Mouse (Mus musculus) stomach, postnatal 0 days (tissue): ENCODE measurements at regions not wholly inside any gene's neighbourhood (a gene's known extent, or its start where the extent isn't known, plus 50 kb on each side); places are given as distances from the start of the nearest gene placed in this dataset.
A peak's percentile ranks its signal among the peaks of the same experiment; 100 is the strongest.

Experiments
- ATAC-seq: fragments of 200-750 bp; cut with Nextera tagmentation; 2 replicates; pipeline ENCODE4 v1.8.0; 2017; ENCODE audit not compliant: low FRiP score, low TSS enrichment
- DNase-seq: peaks from one replicate; pipeline ENCODE4 v3.0.0-alpha.2; 2016; ENCODE audit warnings: low spot score
- H3K27ac ChIP-seq: fragments of 300-500 bp; sonication (generic); replicated peaks from 2 replicates; pipeline ENCODE4 v1.5.1; 2014; ENCODE audit warnings: mild to moderate bottlenecking, control low read depth
- H3K27me3 ChIP-seq: fragments of 300-500 bp; sonication (generic); 2 replicates; pipeline ENCODE4 v1.6.1; 2014; ENCODE audit warnings: low read length; ENCODE audit not compliant: control insufficient read depth, insufficient read depth
- H3K36me3 ChIP-seq: fragments of 300-500 bp; sonication (generic); 2 replicates; pipeline ENCODE4 v1.6.1; 2014; ENCODE audit warnings: low read length, mixed read lengths; ENCODE audit not compliant: control insufficient read depth, insufficient read depth
- H3K4me1 ChIP-seq: fragments of 300-500 bp; sonication (generic); replicated peaks from 2 replicates; pipeline ENCODE4 v1.6.1; 2014; ENCODE audit warnings: antibody characterized with exemption; ENCODE audit not compliant: control insufficient read depth, insufficient read depth
- H3K4me2 ChIP-seq: fragments of 300-500 bp; sonication (generic); replicated peaks from 2 replicates; pipeline ENCODE4 v1.6.1; 2014; ENCODE audit warnings: low read depth, mild to moderate bottlenecking, control low read depth, moderate library complexity
- H3K4me3 ChIP-seq: fragments of 300-500 bp; sonication (generic); 2 replicates; pipeline ENCODE4 v1.5.1; 2014; ENCODE audit warnings: low read depth, low read length, control low read depth
- H3K9ac ChIP-seq: fragments of 300-500 bp; sonication (generic); 2 replicates; pipeline ENCODE4 v1.6.1; 2014; ENCODE audit warnings: mild to moderate bottlenecking, low read length, control low read depth, mixed read lengths
- H3K9me3 ChIP-seq: fragments of 300-500 bp; sonication (generic); 2 replicates; pipeline ENCODE4 v1.6.1; 2016; ENCODE audit warnings: low read length; ENCODE audit not compliant: control insufficient read depth
- CTCF ChIP-seq: IDR thresholded peaks from 2 replicates; pipeline ENCODE4 v1.5.1; 2016; ENCODE audit warnings: antibody characterized with exemption, low read depth, mild to moderate bottlenecking, moderate library complexity
- EP300 ChIP-seq: optimal IDR thresholded peaks from 2 replicates; pipeline ENCODE3; 2016; ENCODE audit warnings: antibody characterized with exemption
- WGBS: fragments of 180-500 bp; shearing (Covaris S2); extraction: QIAGEN DNeasy Blood & Tissue Kit; methylation state at CpG from one replicate; pipeline ENCODE4 v1.1.7; 2014; 5-methylcytosine and 5-hydroxymethylcytosine counted together

GRCm38 (mm10) chr2:134126988-134127387 lies 427.2 kb downstream of the Hao1 start:
- Histone ChIP-seq H3K27me3 (no peaks in the 10 kb centered on the region), H3K4me1 (no peaks in the 10 kb centered on the region), H3K9me3 (no peaks in the 10 kb centered on the region), H3K27ac (no peak overlapping the region), H3K36me3 (no peaks in the 10 kb centered on the region), H3K4me3 (no peak overlapping the region), H3K4me2 (no peak overlapping the region), H3K9ac (no peak overlapping the region)
- TF ChIP-seq EP300 (no peak), CTCF (no peak)
- WGBS = 74% methylated on average over 1 of the region's 1 CpGs
- ATAC-seq (no peak), DNase-seq (no peak)

GRCm38 (mm10) chr2:134107286-134107685 lies 446.9 kb downstream of the Hao1 start:
- H3K9me3 ChIP-seq = no peaks in the 10 kb centered on the region
- no peaks in the 10 kb centered on the region for H3K4me1 ChIP-seq
- no peak for ATAC-seq
- no peaks in the 10 kb centered on the region for H3K36me3 ChIP-seq
- no peak overlapping the region for H3K4me3 ChIP-seq
- no peak overlapping the region for H3K9ac ChIP-seq
- DNase-seq = no peak
- no peak overlapping the region for H3K4me2 ChIP-seq
- H3K27ac ChIP-seq = no peak overlapping the region
- TF ChIP-seq CTCF = peak; percentile 41
- TF ChIP-seq EP300 = no peak
- no peaks in the 10 kb centered on the region for H3K27me3 ChIP-seq

GRCm38 (mm10) chr2:134088374-134088773 lies 465.8 kb downstream of the Hao1 start:
- TF ChIP-seq CTCF (peak; percentile 50), EP300 (no peak)
- no peaks in the 10 kb centered on the region for H3K36me3 ChIP-seq
- H3K27me3 ChIP-seq = no peaks in the 10 kb centered on the region
- no peak overlapping the region for H3K9ac ChIP-seq
- no peak for DNase-seq
- 75% methylated on average over 2 of the region's 2 CpGs for WGBS
- no peaks in the 10 kb centered on the region for H3K9me3 ChIP-seq
- no peak for ATAC-seq
- no peak overlapping the region for H3K4me2 ChIP-seq
- H3K4me3 ChIP-seq = no peak overlapping the region
- H3K27ac ChIP-seq = no peak overlapping the region
- H3K4me1 ChIP-seq = no peaks in the 10 kb centered on the region

- WGBS = 78% methylated on average over 1 of the region's 1 CpGs
- ATAC-seq = no peak
- Histone ChIP-seq H3K4me1 (no peaks in the 10 kb centered on the region), H3K9me3 (no peaks in the 10 kb centered on the region), H3K36me3 (no peaks in the 10 kb centered on the region), H3K4me2 (no peak overlapping the region), H3K9ac (no peak overlapping the region), H3K27me3 (no peaks in the 10 kb centered on the region), H3K27ac (no peak overlapping the region), H3K4me3 (no peak overlapping the region)
- TF ChIP-seq EP300 (no peak), CTCF (no peak)
- no peak for DNase-seq
These were observed 474.0 kb downstream of the Hao1 start for GRCm38 (mm10) chr2:134080148-134080547.

- Histone ChIP-seq H3K27ac (no peak overlapping the region), H3K9me3 (no peaks in the 10 kb centered on the region), H3K4me3 (no peak overlapping the region), H3K9ac (no peak overlapping the region), H3K27me3 (no peaks in the 10 kb centered on the region), H3K4me2 (no peak overlapping the region), H3K4me1 (no peaks in the 10 kb centered on the region), H3K36me3 (no peaks in the 10 kb centered on the region)
- no peak for ATAC-seq
- no peak for DNase-seq
- no peak for TF ChIP-seq CTCF
- TF ChIP-seq EP300 = no peak
- WGBS = 55% methylated on average over 1 of the region's 1 CpGs
These were observed 476.2 kb downstream of the Hao1 start for GRCm38 (mm10) chr2:134077953-134078352.

GRCm38 (mm10) chr2:134067910-134068335 lies 486.2 kb downstream of the Hao1 start:
- no peak overlapping the region for H3K4me2 ChIP-seq
- no peak overlapping the region for H3K4me3 ChIP-seq
- TF ChIP-seq CTCF (no peak), EP300 (no peak)
- no peaks in the 10 kb centered on the region for H3K4me1 ChIP-seq
- H3K9me3 ChIP-seq = no peaks in the 10 kb centered on the region
- no peak overlapping the region for H3K9ac ChIP-seq
- H3K27ac ChIP-seq = no peak overlapping the region
- 18% methylated on average over 8 of the region's 8 CpGs for WGBS
- no peaks in the 10 kb centered on the region for H3K36me3 ChIP-seq
- DNase-seq (peak; percentile 14), ATAC-seq (no peak)
- H3K27me3 ChIP-seq = no peaks in the 10 kb centered on the region
